Mouse (Mus musculus): Measurements from ENCODE around the gene Hexdc.

DNA sequence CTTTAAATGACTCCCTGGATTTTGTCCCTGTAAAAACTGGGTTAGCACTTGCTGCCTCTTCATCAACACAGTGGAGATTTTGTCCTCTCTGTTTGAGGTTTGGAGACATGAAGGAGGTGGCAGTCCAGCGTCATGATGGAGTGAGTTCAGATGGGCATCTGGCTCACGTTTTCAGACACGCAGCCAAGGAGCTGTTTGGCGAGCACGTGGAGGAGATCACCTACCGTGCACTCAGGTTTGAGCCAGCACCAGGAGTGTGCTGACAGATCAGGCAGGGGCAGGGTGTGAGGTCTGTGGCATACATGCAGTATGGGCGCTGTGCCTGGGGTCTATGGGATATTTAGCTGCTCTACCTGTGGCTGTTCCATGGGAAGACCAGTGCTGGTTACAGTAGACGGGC lies 46.0 kb downstream of the Hexdc start:
- TF ChIP-seq CTCF (IDR thresholded peaks at IDR 0.05; ENCODE audit: insufficient read depth, low read depth, low read length) (no peak), POLR2A (IDR thresholded peaks at IDR 0.05; ENCODE audit: insufficient read depth, low read depth, low read length) (no peak)

Measured in olfactory bulb, adult 2 months (tissue).